Mouse (Mus musculus): ENCODE data around the gene Ptchd3.

Ptchd3 gene

GRCm38 (mm10) chr11:121829947-121830346 lies at the start of gene Ptchd3:
TSS of gene Ptchd3 (plus strand) at chr11:121830247.
- DNase-seq (ENCODE audit: low spot score in 2 of 2) = no peak

GRCm38 (mm10) chr11:121781831-121782230 lies 48.2 kb upstream of the Ptchd3 start:
- no peak for DNase-seq (ENCODE audit: low spot score in 2 of 2)

GRCm38 (mm10) chr11:121787456-121787855 lies 42.6 kb upstream of the Ptchd3 start:
- no peak for DNase-seq (ENCODE audit: low spot score in 2 of 2)

GRCm38 (mm10) chr11:121789566-121789965 lies 40.5 kb upstream of the Ptchd3 start:
- no peak for DNase-seq (ENCODE audit: low spot score in 2 of 2)

GRCm38 (mm10) chr11:121790671-121791094 lies 39.4 kb upstream of the Ptchd3 start:
- DNase-seq (ENCODE audit: low spot score in 2 of 2) = no peak

- DNase-seq (ENCODE audit: low spot score in 2 of 2) = no peak
Measured at GRCm38 (mm10) chr11:121791446-121791845, 38.6 kb upstream of the Ptchd3 start.

- no peak for DNase-seq (ENCODE audit: low spot score in 2 of 2)
Measured at GRCm38 (mm10) chr11:121791991-121792390, 38.1 kb upstream of the Ptchd3 start.

GRCm38 (mm10) chr11:121793530-121793929 lies 36.5 kb upstream of the Ptchd3 start:
- DNase-seq (ENCODE audit: low spot score in 2 of 2) = no peak

- DNase-seq (ENCODE audit: low spot score in 2 of 2) = no peak
Measured at GRCm38 (mm10) chr11:121794186-121794585, 35.9 kb upstream of the Ptchd3 start.

GRCm38 (mm10) chr11:121794591-121795199 lies 35.4 kb upstream of the Ptchd3 start:
- no peak for DNase-seq (ENCODE audit: low spot score in 2 of 2)

- no peak for DNase-seq (ENCODE audit: low spot score in 2 of 2)
Measured at GRCm38 (mm10) chr11:121795978-121796377, 34.1 kb upstream of the Ptchd3 start.

- DNase-seq (ENCODE audit: low spot score in 2 of 2) = no peak
Measured at GRCm38 (mm10) chr11:121798591-121798990, 31.5 kb upstream of the Ptchd3 start.

GRCm38 (mm10) chr11:121799746-121800299 lies 30.2 kb upstream of the Ptchd3 start:
- no peak for DNase-seq (ENCODE audit: low spot score in 2 of 2)

- DNase-seq (ENCODE audit: low spot score in 2 of 2) = no peak
Measured at GRCm38 (mm10) chr11:121802743-121803142, 27.3 kb upstream of the Ptchd3 start.

GRCm38 (mm10) chr11:121804258-121805027 lies 25.6 kb upstream of the Ptchd3 start:
- no peak for DNase-seq (ENCODE audit: low spot score in 2 of 2)

- DNase-seq (ENCODE audit: low spot score in 2 of 2) = peak; percentile 84 to 90
Measured at GRCm38 (mm10) chr11:121808204-121808852, 21.7 kb upstream of the Ptchd3 start.

GRCm38 (mm10) chr11:121808866-121809265 lies 21.2 kb upstream of the Ptchd3 start:
- no peak for DNase-seq (ENCODE audit: low spot score in 2 of 2)

- DNase-seq (ENCODE audit: low spot score in 2 of 2) = no peak
Measured at GRCm38 (mm10) chr11:121845923-121846322, 15.9 kb downstream of the Ptchd3 start.

GRCm38 (mm10) chr11:121847790-121848299 lies 17.8 kb downstream of the Ptchd3 start:
- DNase-seq (ENCODE audit: low spot score in 2 of 2) = peak; percentile 41 to 69

Data from frontal cortex, postnatal 36 days (tissue).